Mouse (Mus musculus): ENCODE data around the gene Vps53. TPM values are rescaled to one million over a fixed set of nuclear protein-coding genes. Genes with fewer than 3 reads are reported as not detected.

The Vps53 gene
- total RNA-seq, 2 experiments from 2014 or later: 79.6 to 84.0 TPM

GRCm38 (mm10) chr11:76064411-76064810 lies 115.0 kb downstream of the Vps53 start:
- no peak for DNase-seq (ENCODE audit: low spot score in 2 of 2)

GRCm38 (mm10) chr11:76060906-76061305 lies 118.5 kb downstream of the Vps53 start:
- DNase-seq (ENCODE audit: low spot score in 2 of 2): no peak

- DNase-seq (ENCODE audit: low spot score in 2 of 2): no peak
Observed at GRCm38 (mm10) chr11:76059971-76060370, 119.5 kb downstream of the Vps53 start.

GRCm38 (mm10) chr11:76056487-76056886 lies 123.0 kb downstream of the Vps53 start:
- DNase-seq (ENCODE audit: low spot score in 2 of 2): no peak

- no peak for DNase-seq (ENCODE audit: low spot score in 2 of 2)
Observed at GRCm38 (mm10) chr11:76052496-76052895, 127.0 kb downstream of the Vps53 start.

GRCm38 (mm10) chr11:76050967-76051512 lies 128.4 kb downstream of the Vps53 start:
- DNase-seq (ENCODE audit: low spot score in 2 of 2): no peak

GRCm38 (mm10) chr11:76050509-76050908 lies 128.9 kb downstream of the Vps53 start:
- DNase-seq (ENCODE audit: low spot score in 2 of 2): no peak

- DNase-seq (ENCODE audit: low spot score in 2 of 2): no peak
Observed at GRCm38 (mm10) chr11:76045367-76045766, 134.1 kb downstream of the Vps53 start.

- DNase-seq (ENCODE audit: low spot score in 2 of 2): no peak
Observed at GRCm38 (mm10) chr11:76044468-76044867, 135.0 kb downstream of the Vps53 start.

GRCm38 (mm10) chr11:76042882-76043281 lies 136.6 kb downstream of the Vps53 start:
- peak in 1 of 2 experiments; percentile 50 for DNase-seq (ENCODE audit: low spot score in 2 of 2)

- no peak for DNase-seq (ENCODE audit: low spot score in 2 of 2)
Observed at GRCm38 (mm10) chr11:76042041-76042638, 137.3 kb downstream of the Vps53 start.

GRCm38 (mm10) chr11:76040761-76041376 lies 138.6 kb downstream of the Vps53 start:
- DNase-seq (ENCODE audit: low spot score in 2 of 2): no peak

GRCm38 (mm10) chr11:76040106-76040505 lies 139.3 kb downstream of the Vps53 start:
- DNase-seq (ENCODE audit: low spot score in 2 of 2): no peak

GRCm38 (mm10) chr11:76039271-76040053 lies 140.0 kb downstream of the Vps53 start:
- no peak for DNase-seq (ENCODE audit: low spot score in 2 of 2)

GRCm38 (mm10) chr11:76037581-76038294 lies 141.7 kb downstream of the Vps53 start:
- DNase-seq (ENCODE audit: low spot score in 2 of 2): no peak

- no peak for DNase-seq (ENCODE audit: low spot score in 2 of 2)
Observed at GRCm38 (mm10) chr11:76035182-76035581, 144.3 kb downstream of the Vps53 start.

- no peak for DNase-seq (ENCODE audit: low spot score in 2 of 2)
Observed at GRCm38 (mm10) chr11:76033836-76034235, 145.6 kb downstream of the Vps53 start.

GRCm38 (mm10) chr11:76033359-76033758 lies 146.1 kb downstream of the Vps53 start:
- DNase-seq (ENCODE audit: low spot score in 2 of 2): no peak

- no peak for DNase-seq (ENCODE audit: low spot score in 2 of 2)
Observed at GRCm38 (mm10) chr11:76028072-76028465, 151.4 kb downstream of the Vps53 start.

- peak in 1 of 2 experiments; percentile 53 for DNase-seq (ENCODE audit: low spot score in 2 of 2)
Observed at GRCm38 (mm10) chr11:76027139-76028071, 152.0 kb downstream of the Vps53 start, which contains the start of gene Rflnb. Rflnb (minus strand) TSS chr11:76027782.

All from layer of hippocampus, postnatal 14 days (tissue).